Mouse (Mus musculus) mature B cell (primary cell): Measurements from ENCODE around the gene Nrgn.

Experiments
- in situ Hi-C: fragments of 300-500 bp; cut with MboI; formaldehyde crosslinking; loops from 2 replicates; pipeline ENCODE4 v1.14.3; 2019

Nrgn gene

GRCm38 (mm10) chr9:37554838-37555748 lies 2.4 kb upstream of the Nrgn start, which contains the start of gene Siae:
Siae (plus strand) TSS chr9:37555698.
- in situ Hi-C loops, result no loop called here

GRCm38 (mm10) chr9:37554279-37554678 lies 1.6 kb upstream of the Nrgn start:
- in situ Hi-C loops, result no loop called here

GRCm38 (mm10) chr9:37551751-37552531 lies 763 bp downstream of the Nrgn start:
- in situ Hi-C loops, result no loop called here

GRCm38 (mm10) chr9:37550435-37550834 lies 2.3 kb downstream of the Nrgn start:
- in situ Hi-C loops, result no loop called here

GRCm38 (mm10) chr9:37546889-37547288 lies 5.8 kb downstream of the Nrgn start:
- in situ Hi-C loops, result no loop called here

GRCm38 (mm10) chr9:37545847-37546452 lies 6.8 kb downstream of the Nrgn start:
- in situ Hi-C loops, result no loop called here

GRCm38 (mm10) chr9:37545166-37545610 lies 7.5 kb downstream of the Nrgn start:
- in situ Hi-C loops, result no loop called here

GRCm38 (mm10) chr9:37544447-37545165 lies 8.1 kb downstream of the Nrgn start:
- in situ Hi-C loops, result no loop called here

- in situ Hi-C loops, result no loop called here
These were observed 8.7 kb downstream of the Nrgn start for GRCm38 (mm10) chr9:37543869-37544440.

GRCm38 (mm10) chr9:37541851-37542642 lies 10.7 kb downstream of the Nrgn start:
- in situ Hi-C loops, result no loop called here

GRCm38 (mm10) chr9:37540701-37541575 lies 11.8 kb downstream of the Nrgn start:
- in situ Hi-C loops, result no loop called here

GRCm38 (mm10) chr9:37540226-37540625 lies 12.5 kb downstream of the Nrgn start:
- in situ Hi-C loops, result no loop called here

- in situ Hi-C loops, result no loop called here
These were observed 13.3 kb downstream of the Nrgn start, which contains the start of gene Vsig2 for GRCm38 (mm10) chr9:37539170-37540025. Vsig2 (plus strand) TSS chr9:37539255.

GRCm38 (mm10) chr9:37537658-37538250 lies 14.9 kb downstream of the Nrgn start:
- in situ Hi-C loops, result no loop called here

GRCm38 (mm10) chr9:37536851-37537250 lies 15.9 kb downstream of the Nrgn start:
- in situ Hi-C loops, result no loop called here

GRCm38 (mm10) chr9:37530888-37531705 lies 21.6 kb downstream of the Nrgn start:
- in situ Hi-C loops, result no loop called here
